Mouse (Mus musculus) megakaryocyte, embryonic 14.5 days (primary cell): ENCODE data around the gene Cryge. TPM values are rescaled to one million over a fixed set of nuclear protein-coding genes. Genes with fewer than 3 reads are reported as not detected.

Experiments
- H3K27me3 ChIP-seq: replicated peaks from 2 replicates; pipeline ENCODE3; 2012; ENCODE audit warnings: inconsistent platforms
- H3K36me3 ChIP-seq: replicated peaks from 2 replicates; pipeline ENCODE3; 2012; ENCODE audit warnings: low read length, inconsistent platforms, mixed read lengths
- H3K4me1 ChIP-seq: 2 replicates; pipeline ENCODE4 v1.6.1; 2012; ENCODE audit warnings: inconsistent platforms
- H3K4me3 ChIP-seq: replicated peaks from 2 replicates; pipeline ENCODE3; 2012; ENCODE audit warnings: moderate library complexity, mild to moderate bottlenecking, inconsistent platforms
- H3K9me3 ChIP-seq: 2 replicates; pipeline ENCODE4 v1.6.1; 2012; ENCODE audit warnings: inconsistent platforms
- FLI1 ChIP-seq: IDR thresholded peaks from 2 replicates; pipeline ENCODE4 v1.6.1; 2012; ENCODE audit warnings: low read length, inconsistent platforms, mixed read lengths
- GATA1 ChIP-seq: IDR thresholded peaks from 3 replicates; pipeline ENCODE4 v1.6.1; 2012; ENCODE audit warnings: mixed read lengths, low read length, inconsistent platforms, borderline replicate concordance
- polyA plus RNA-seq: library from polyadenylated mRNA; stranded (reverse); fragments of >175 nt; gene quantifications from 2 replicates; pipeline ENCODE4 v1.2.3, GENCODE M21; 2012; ENCODE audit warnings: low replicate concordance; ENCODE audit not compliant: insufficient read depth

Cryge gene
- polyA plus RNA-seq, 1 experiment: not detected

GRCm38 (mm10) chr1:65063352-65063751, 12.4 kb upstream of the Cryge start, which contains the start of gene Crygd:
Gene Crygd, minus strand, starts transcription at chr1:65063452.
- Histone ChIP-seq H3K4me3 (no peak within 1 kb of the TSS), H3K36me3 (no peaks in the 10 kb centered on the region), H3K27me3 (no peaks in the 10 kb centered on the region), H3K4me1 (no peaks in the 10 kb centered on the region), H3K9me3 (peaks cover 4% of the 10 kb centered on the region)
- TF ChIP-seq FLI1 (no peak), GATA1 (no peak)

GRCm38 (mm10) chr1:65052140-65052539, 1.2 kb upstream of the Cryge start:
- Histone ChIP-seq H3K4me1 (peaks cover 9% of the 10 kb centered on the region), H3K27me3 (peaks cover 3% of the 10 kb centered on the region), H3K9me3 (peaks cover 5% of the 10 kb centered on the region; the same call in 1 of the 2 replicates), H3K36me3 (no peaks in the 10 kb centered on the region), H3K4me3 (no peak overlapping the region)
- TF ChIP-seq FLI1: no peak
- TF ChIP-seq GATA1: no peak

GRCm38 (mm10) chr1:65051696-65052095, 747 bp upstream of the Cryge start:
- H3K9me3 ChIP-seq: peaks cover 5% of the 10 kb centered on the region; the same call in 1 of the 2 replicates
- H3K27me3 ChIP-seq: peaks cover 3% of the 10 kb centered on the region
- TF ChIP-seq FLI1 (no peak), GATA1 (no peak)
- no peak overlapping the region for H3K4me3 ChIP-seq
- H3K36me3 ChIP-seq: no peaks in the 10 kb centered on the region
- peaks cover 9% of the 10 kb centered on the region for H3K4me1 ChIP-seq

GRCm38 (mm10) chr1:65048781-65049180, 2.2 kb downstream of the Cryge start:
- Histone ChIP-seq H3K9me3 (no peaks in the 10 kb centered on the region), H3K27me3 (peaks cover 7% of the 10 kb centered on the region)
- TF ChIP-seq GATA1 (no peak), FLI1 (no peak)

GRCm38 (mm10) chr1:65046401-65047109, 4.4 kb downstream of the Cryge start:
- Histone ChIP-seq H3K4me1 (peaks cover 9% of the 10 kb centered on the region), H3K27me3 (peaks cover 7% of the 10 kb centered on the region), H3K4me3 (no peak overlapping the region), H3K9me3 (no peaks in the 10 kb centered on the region), H3K36me3 (no peaks in the 10 kb centered on the region)
- TF ChIP-seq FLI1: no peak
- TF ChIP-seq GATA1: no peak

More at GRCm38 (mm10) chr1:65048781-65049180, 2.2 kb downstream of the Cryge start:
- H3K4me1 ChIP-seq: peaks cover 9% of the 10 kb centered on the region
- no peak overlapping the region for H3K4me3 ChIP-seq
- no peaks in the 10 kb centered on the region for H3K36me3 ChIP-seq

GRCm38 (mm10) chr1:65043433-65043832, 7.5 kb downstream of the Cryge start:
- Histone ChIP-seq H3K4me3 (no peak overlapping the region), H3K36me3 (no peaks in the 10 kb centered on the region), H3K4me1 (peaks cover 8% of the 10 kb centered on the region; the same call in 1 of the 2 replicates), H3K27me3 (peaks cover 4% of the 10 kb centered on the region), H3K9me3 (no peaks in the 10 kb centered on the region)
- TF ChIP-seq GATA1: no peak
- TF ChIP-seq FLI1: no peak

GRCm38 (mm10) chr1:65041837-65042236, 9.1 kb downstream of the Cryge start:
- Histone ChIP-seq H3K9me3 (no peaks in the 10 kb centered on the region), H3K36me3 (no peaks in the 10 kb centered on the region), H3K4me1 (peaks cover 4% of the 10 kb centered on the region; the same call in 1 of the 2 replicates), H3K27me3 (peaks cover 4% of the 10 kb centered on the region), H3K4me3 (no peak overlapping the region)
- TF ChIP-seq FLI1 (no peak), GATA1 (no peak)

GRCm38 (mm10) chr1:65040806-65041205, 10.1 kb downstream of the Cryge start:
- Histone ChIP-seq H3K9me3 (no peaks in the 10 kb centered on the region), H3K4me1 (peaks cover 4% of the 10 kb centered on the region; the same call in 1 of the 2 replicates), H3K27me3 (peaks cover 4% of the 10 kb centered on the region), H3K4me3 (no peak overlapping the region), H3K36me3 (no peaks in the 10 kb centered on the region)
- TF ChIP-seq FLI1 (no peak), GATA1 (no peak)

- peaks cover 4% of the 10 kb centered on the region; the same call in 1 of the 2 replicates for H3K4me1 ChIP-seq
- no peaks in the 10 kb centered on the region for H3K36me3 ChIP-seq
- H3K4me3 ChIP-seq: no peak overlapping the region
- TF ChIP-seq FLI1 (no peak), GATA1 (no peak)
- no peaks in the 10 kb centered on the region for H3K9me3 ChIP-seq
- H3K27me3 ChIP-seq: peaks cover 2% of the 10 kb centered on the region
Observed at GRCm38 (mm10) chr1:65039679-65040078, 11.3 kb downstream of the Cryge start.

GRCm38 (mm10) chr1:65037542-65037941, 13.4 kb downstream of the Cryge start:
- Histone ChIP-seq H3K9me3 (no peaks in the 10 kb centered on the region), H3K4me1 (peaks cover 4% of the 10 kb centered on the region; the same call in 1 of the 2 replicates), H3K27me3 (no peaks in the 10 kb centered on the region), H3K4me3 (no peak overlapping the region), H3K36me3 (no peaks in the 10 kb centered on the region)
- TF ChIP-seq FLI1: no peak
- no peak for TF ChIP-seq GATA1
